Mouse (Mus musculus): ENCODE results near the gene Zfand2a. TPM values are rescaled to one million over a fixed set of nuclear protein-coding genes. Genes with fewer than 3 reads are reported as not detected.

The Zfand2a gene
- total and polyA plus RNA-seq, 3 experiments, result 12.0 to 16.7 (median 14.0) TPM

DNA sequence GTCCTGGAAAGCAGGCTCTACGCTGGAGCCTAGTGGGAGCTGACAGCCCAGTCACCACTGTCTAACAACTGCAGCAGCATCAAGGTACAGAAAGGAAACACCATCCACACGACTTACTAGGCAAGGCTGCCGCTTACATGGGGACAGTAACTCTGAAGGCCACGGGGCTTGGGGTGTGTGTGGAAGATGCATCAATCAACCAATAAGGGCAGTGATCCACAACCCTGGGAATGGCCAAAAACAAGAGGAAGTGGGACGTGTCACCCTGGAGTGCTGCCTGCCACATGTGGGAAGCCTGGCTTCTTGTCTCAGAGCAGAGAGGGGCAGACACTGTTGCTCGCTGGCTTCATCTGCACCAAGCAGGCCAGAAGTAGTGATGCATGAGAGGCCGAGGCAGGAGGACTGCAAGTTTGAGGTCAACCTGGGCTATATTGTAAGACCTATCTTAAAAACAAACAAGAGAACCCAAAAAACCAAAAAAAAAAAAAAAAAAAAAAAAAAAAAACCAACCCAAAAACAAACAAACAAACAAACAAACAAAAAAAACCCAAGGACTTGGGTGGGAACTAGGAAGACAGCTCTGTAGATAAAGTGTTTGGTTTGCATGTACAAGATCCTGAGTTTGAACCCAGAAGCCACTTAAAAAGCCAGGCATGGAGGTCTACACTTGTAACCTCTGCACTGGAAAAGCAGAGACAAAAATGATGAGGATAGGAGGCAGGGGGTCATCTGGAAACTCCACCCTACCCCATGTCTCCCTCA lies 51.4 kb downstream of the Zfand2a start:
- no peak for DNase-seq
- no peaks in the 10 kb centered on the region for H3K79me2 ChIP-seq (replicated peaks; ENCODE audit: control insufficient read depth, insufficient read depth, low read length)
- TF ChIP-seq POLR2A (IDR thresholded peaks at IDR 0.05; ENCODE audit: insufficient read depth, low read depth, low read length) (no peak), CTCF (IDR thresholded peaks at IDR 0.05) (no peak), EP300 (IDR thresholded peaks at IDR 0.05; ENCODE audit: insufficient read depth, low read depth, low read length) (no peak)
- H3K27ac ChIP-seq, result no peak overlapping the region
- intact Hi-C loops (cut with DNase I), result no loop called here
- H3K27me3 ChIP-seq (ENCODE audit: control insufficient read depth, insufficient read depth, low read length), result no peaks in the 10 kb centered on the region
- no peak overlapping the region for H3K9ac ChIP-seq (ENCODE audit: low read depth, low read length)
- H3K4me1 ChIP-seq (ENCODE audit: control insufficient read depth, insufficient read depth, low read length), result peaks cover 18% of the 10 kb centered on the region
- no peaks in the 10 kb centered on the region for H3K36me3 ChIP-seq (ENCODE audit: control insufficient read depth, insufficient read depth, low read length)
- WGBS, result 56% methylated on average over 7 of the region's 7 CpGs
- H3K4me3 ChIP-seq, result no peak overlapping the region

DNA sequence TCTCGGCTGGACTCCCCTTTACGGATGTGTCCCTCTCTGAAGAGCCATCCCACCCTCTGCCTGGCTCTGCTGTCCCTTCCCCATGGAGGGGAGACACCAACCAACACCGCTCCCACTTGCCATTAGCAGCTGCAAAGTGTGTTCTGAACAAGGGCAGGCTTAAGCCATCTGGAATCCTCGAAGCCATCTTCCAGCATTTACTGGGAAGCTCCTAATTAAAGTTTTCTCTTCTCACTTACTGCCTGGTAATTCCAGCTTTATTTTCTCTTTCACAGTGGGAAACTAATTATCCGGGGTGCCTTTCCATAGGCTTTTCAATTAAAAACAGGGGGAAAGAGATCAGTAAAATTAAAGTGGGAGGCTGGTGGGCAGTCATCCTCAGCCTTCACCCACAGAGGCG lies 52.0 kb downstream of the Zfand2a start:
- no peak overlapping the region for H3K4me3 ChIP-seq
- H3K79me2 ChIP-seq (replicated peaks; ENCODE audit: control insufficient read depth, insufficient read depth, low read length), result no peaks in the 10 kb centered on the region
- no peak for DNase-seq
- no peaks in the 10 kb centered on the region for H3K27me3 ChIP-seq (ENCODE audit: control insufficient read depth, insufficient read depth, low read length)
- WGBS, result 85% methylated on average over 6 of the region's 6 CpGs
- no peak overlapping the region for H3K9ac ChIP-seq (ENCODE audit: low read depth, low read length)
- no peaks in the 10 kb centered on the region for H3K36me3 ChIP-seq (ENCODE audit: control insufficient read depth, insufficient read depth, low read length)
- TF ChIP-seq EP300 (IDR thresholded peaks at IDR 0.05; ENCODE audit: insufficient read depth, low read depth, low read length), result no peak
- TF ChIP-seq CTCF (IDR thresholded peaks at IDR 0.05), result no peak
- no peak for TF ChIP-seq POLR2A (IDR thresholded peaks at IDR 0.05; ENCODE audit: insufficient read depth, low read depth, low read length)
- H3K4me1 ChIP-seq (ENCODE audit: control insufficient read depth, insufficient read depth, low read length), result peaks cover 19% of the 10 kb centered on the region
- H3K27ac ChIP-seq, result no peak overlapping the region
- intact Hi-C loops (cut with DNase I), result no loop called here

DNA sequence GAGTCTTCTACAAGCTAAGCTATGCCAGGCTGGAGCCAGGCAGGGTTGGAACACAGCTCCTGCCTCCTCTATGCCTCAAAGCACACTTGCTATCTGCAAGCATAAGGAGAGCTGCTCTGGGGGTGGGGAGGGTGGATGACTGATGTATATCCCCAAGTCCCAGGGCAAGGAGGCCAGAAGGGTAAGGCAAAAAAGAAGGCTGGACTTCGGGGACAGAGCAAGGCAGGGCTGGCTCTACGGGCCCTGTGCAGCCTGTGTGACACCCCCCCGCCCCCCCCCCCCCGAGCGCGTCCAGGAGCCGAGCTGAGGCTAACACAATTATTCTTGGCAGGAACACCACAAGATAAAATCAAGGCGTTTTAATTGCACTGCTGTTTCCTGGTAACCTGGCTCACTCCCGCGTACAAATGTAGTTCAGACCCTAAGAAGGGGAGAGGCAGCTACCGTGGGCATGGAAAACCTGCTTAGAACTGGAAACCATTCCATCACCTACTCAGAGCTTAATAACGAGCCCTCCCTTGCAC lies 54.5 kb downstream of the Zfand2a start:
- 13% methylated on average over 12 of the region's 12 CpGs for WGBS
- no peak overlapping the region for H3K27ac ChIP-seq
- no peak for DNase-seq
- H3K79me2 ChIP-seq (replicated peaks; ENCODE audit: control insufficient read depth, insufficient read depth, low read length), result no peaks in the 10 kb centered on the region
- intact Hi-C loops (cut with DNase I), result loop anchor here (2.0 kb wide), 1 partner anchor 21 kb away; no protein-coding TSS in a partner anchor
- H3K36me3 ChIP-seq (ENCODE audit: control insufficient read depth, insufficient read depth, low read length), result no peaks in the 10 kb centered on the region
- H3K4me1 ChIP-seq (ENCODE audit: control insufficient read depth, insufficient read depth, low read length), result peaks cover 19% of the 10 kb centered on the region
- H3K27me3 ChIP-seq (ENCODE audit: control insufficient read depth, insufficient read depth, low read length), result no peaks in the 10 kb centered on the region
- H3K9ac ChIP-seq (ENCODE audit: low read depth, low read length), result no peak overlapping the region
- TF ChIP-seq EP300 (IDR thresholded peaks at IDR 0.05; ENCODE audit: insufficient read depth, low read depth, low read length) (no peak), CTCF (IDR thresholded peaks at IDR 0.05) (no peak), POLR2A (IDR thresholded peaks at IDR 0.05; ENCODE audit: insufficient read depth, low read depth, low read length) (no peak)
- H3K4me3 ChIP-seq, result no peak overlapping the region

DNA sequence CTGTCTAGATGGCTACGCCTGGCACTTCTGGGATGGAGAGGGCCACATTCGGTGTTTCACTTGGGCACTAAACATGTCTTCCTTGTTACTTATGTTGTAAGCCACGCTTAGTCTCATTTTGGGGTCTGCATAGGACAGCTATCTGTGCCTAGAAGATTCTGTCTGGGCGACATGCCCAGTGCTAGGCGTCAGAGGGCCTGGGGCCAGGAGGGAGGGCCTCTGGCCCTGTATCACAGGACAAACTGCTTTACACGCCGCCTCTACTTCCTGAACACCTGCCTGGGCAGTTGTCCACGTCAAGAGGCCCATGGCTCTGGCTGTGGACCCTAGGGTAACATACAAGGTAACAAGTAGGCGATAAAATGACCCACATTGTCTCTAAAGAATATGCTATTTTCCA lies 56.4 kb downstream of the Zfand2a start:
- peaks cover 12% of the 10 kb centered on the region for H3K4me1 ChIP-seq (ENCODE audit: control insufficient read depth, insufficient read depth, low read length)
- H3K4me3 ChIP-seq, result no peak overlapping the region
- no peaks in the 10 kb centered on the region for H3K36me3 ChIP-seq (ENCODE audit: control insufficient read depth, insufficient read depth, low read length)
- intact Hi-C loops (cut with DNase I), result no loop called here
- H3K79me2 ChIP-seq (replicated peaks; ENCODE audit: control insufficient read depth, insufficient read depth, low read length), result no peaks in the 10 kb centered on the region
- TF ChIP-seq EP300 (IDR thresholded peaks at IDR 0.05; ENCODE audit: insufficient read depth, low read depth, low read length) (no peak), POLR2A (IDR thresholded peaks at IDR 0.05; ENCODE audit: insufficient read depth, low read depth, low read length) (no peak), CTCF (IDR thresholded peaks at IDR 0.05) (no peak)
- H3K9ac ChIP-seq (ENCODE audit: low read depth, low read length), result no peak overlapping the region
- WGBS, result 27% methylated on average over 9 of the region's 9 CpGs
- no peak overlapping the region for H3K27ac ChIP-seq
- peak; percentile 58 to 69 for DNase-seq
- H3K27me3 ChIP-seq (ENCODE audit: control insufficient read depth, insufficient read depth, low read length), result no peaks in the 10 kb centered on the region

DNA sequence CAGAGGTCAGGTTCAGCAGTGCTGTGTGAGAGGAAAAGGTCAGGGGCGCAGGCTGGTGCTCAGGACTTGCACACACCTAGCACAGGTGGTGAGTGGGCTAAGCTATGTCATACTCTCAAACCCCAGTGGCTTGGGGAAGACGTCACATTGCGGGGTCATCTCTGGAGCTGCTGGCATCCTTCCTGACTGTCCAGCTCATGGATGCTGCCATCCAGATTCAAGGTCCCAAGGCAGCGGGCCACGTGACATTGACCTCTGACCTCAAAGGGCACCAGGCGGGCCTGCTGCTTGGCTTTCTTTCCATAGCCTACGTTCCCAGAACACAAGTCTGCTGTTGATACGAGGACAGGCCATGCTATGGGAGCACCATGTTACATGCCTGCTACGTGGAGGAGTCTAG lies 57.3 kb downstream of the Zfand2a start:
- Histone ChIP-seq H3K79me2 (replicated peaks; ENCODE audit: control insufficient read depth, insufficient read depth, low read length) (no peaks in the 10 kb centered on the region), H3K4me3 (no peak overlapping the region), H3K4me1 (ENCODE audit: control insufficient read depth, insufficient read depth, low read length) (peaks cover 9% of the 10 kb centered on the region), H3K9ac (ENCODE audit: low read depth, low read length) (no peak overlapping the region), H3K27ac (no peak overlapping the region), H3K36me3 (ENCODE audit: control insufficient read depth, insufficient read depth, low read length) (no peaks in the 10 kb centered on the region), H3K27me3 (ENCODE audit: control insufficient read depth, insufficient read depth, low read length) (no peaks in the 10 kb centered on the region)
- WGBS, result 91% methylated on average over 9 of the region's 9 CpGs
- TF ChIP-seq EP300 (IDR thresholded peaks at IDR 0.05; ENCODE audit: insufficient read depth, low read depth, low read length) (no peak), CTCF (IDR thresholded peaks at IDR 0.05) (no peak), POLR2A (IDR thresholded peaks at IDR 0.05; ENCODE audit: insufficient read depth, low read depth, low read length) (no peak)
- DNase-seq, result no peak
- intact Hi-C loops (cut with DNase I), result no loop called here

DNA sequence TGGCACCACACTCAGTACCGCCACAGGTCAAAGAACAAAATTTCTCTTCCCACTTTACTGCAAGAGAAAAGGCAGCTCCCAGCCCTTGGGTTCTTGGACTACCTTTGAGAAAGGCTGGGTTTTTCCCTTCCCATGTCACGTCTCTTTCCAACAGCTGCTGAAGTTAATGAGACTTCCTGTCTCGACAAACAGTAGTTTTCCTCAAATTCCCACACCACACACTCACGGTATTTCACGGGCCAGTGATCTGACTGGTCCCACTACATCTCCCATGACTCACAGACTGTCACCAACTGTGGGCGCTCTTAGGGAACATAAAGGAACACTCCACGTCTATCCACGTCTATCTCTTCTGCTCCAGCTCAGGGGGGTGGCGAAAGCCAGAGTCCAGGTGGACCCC lies 59.2 kb downstream of the Zfand2a start:
- DNase-seq, result no peak
- peaks cover 8% of the 10 kb centered on the region for H3K4me1 ChIP-seq (ENCODE audit: control insufficient read depth, insufficient read depth, low read length)
- H3K79me2 ChIP-seq (replicated peaks; ENCODE audit: control insufficient read depth, insufficient read depth, low read length), result no peaks in the 10 kb centered on the region
- intact Hi-C loops (cut with DNase I), result no loop called here
- no peaks in the 10 kb centered on the region for H3K36me3 ChIP-seq (ENCODE audit: control insufficient read depth, insufficient read depth, low read length)
- 68% methylated on average over 9 of the region's 9 CpGs for WGBS
- TF ChIP-seq EP300 (IDR thresholded peaks at IDR 0.05; ENCODE audit: insufficient read depth, low read depth, low read length) (no peak), CTCF (IDR thresholded peaks at IDR 0.05) (no peak), POLR2A (IDR thresholded peaks at IDR 0.05; ENCODE audit: insufficient read depth, low read depth, low read length) (no peak)
- no peak overlapping the region for H3K27ac ChIP-seq
- no peaks in the 10 kb centered on the region for H3K27me3 ChIP-seq (ENCODE audit: control insufficient read depth, insufficient read depth, low read length)
- H3K9ac ChIP-seq (ENCODE audit: low read depth, low read length), result no peak overlapping the region
- H3K4me3 ChIP-seq, result no peak overlapping the region

All from heart, adult 2 months (tissue).